Mouse (Mus musculus) MEL (cell line): ENCODE results near the gene Vdac1. TPM values are rescaled to one million over a fixed set of nuclear protein-coding genes. Genes with fewer than 3 reads are reported as not detected.

ENCODE experiments used
- DNase-seq: peaks from one replicate; pipeline ENCODE4 v3.0.0; 2011; ENCODE audit warnings: low read depth, low spot score
- H3K27ac ChIP-seq: 2 replicates; pipeline ENCODE4 v1.5.1; 2012; ENCODE audit warnings: low read depth, mild to moderate bottlenecking, control low read depth, low read length, moderate library complexity; ENCODE audit not compliant: control insufficient read depth
- H3K27me3 ChIP-seq, 2 experiments: fragments of 150-350 bp in 1 of 2; sonication (generic) in 1 of 2; 2 replicates each; pipeline ENCODE4 v1.6.1; 2012; ENCODE audit warnings: low read length in 2 of 2, mild to moderate bottlenecking in 2 of 2, improper control_type of control experiment in 1 of 2, moderate library complexity in 1 of 2; ENCODE audit not compliant: insufficient read depth in 2 of 2, control insufficient read depth in 1 of 2
- H3K36me3 ChIP-seq, 2 experiments: 2 replicates each; pipeline ENCODE4 v1.6.1; 2012 to 2014; ENCODE audit warnings: low read length in 2 of 2, improper control_type of control experiment in 1 of 2, inconsistent platforms in 1 of 2, mild to moderate bottlenecking in 1 of 2; ENCODE audit not compliant: insufficient read depth in 2 of 2, control insufficient read depth in 1 of 2
- H3K4me1 ChIP-seq, 2 experiments: fragments of 150-350 bp in 1 of 2; sonication (generic) in 1 of 2; 2 replicates each; pipeline ENCODE4 v1.6.1; 2012; ENCODE audit warnings: low read length in 2 of 2, improper control_type of control experiment in 1 of 2, mild to moderate bottlenecking in 1 of 2; ENCODE audit not compliant: insufficient read depth in 2 of 2, control insufficient read depth in 1 of 2
- H3K4me3 ChIP-seq, 2 experiments: fragments of 150-350 bp in 1 of 2; sonication (generic) in 1 of 2; 2 replicates each; pipeline ENCODE4 v1.5.1; 2012; ENCODE audit warnings: low read depth in 2 of 2, low read length in 2 of 2, mild to moderate bottlenecking in 2 of 2, moderate library complexity in 2 of 2, control low read depth in 1 of 2, improper control_type of control experiment in 1 of 2; ENCODE audit not compliant: control insufficient read depth in 1 of 2, insufficient read depth in 1 of 2
- H3K79me2 ChIP-seq: 2 replicates; pipeline ENCODE4 v1.6.1; 2012; ENCODE audit warnings: mild to moderate bottlenecking, low read length, moderate library complexity; ENCODE audit not compliant: control insufficient read depth, poor library complexity, insufficient read depth
- H3K9ac ChIP-seq: 2 replicates; pipeline ENCODE4 v1.6.1; 2012; ENCODE audit warnings: low read depth, mild to moderate bottlenecking, control low read depth, low read length, moderate library complexity; ENCODE audit not compliant: control insufficient read depth, poor library complexity, severe bottlenecking
- H3K9me3 ChIP-seq: fragments of 150-350 bp; sonication (generic); replicated peaks from 2 replicates; pipeline ENCODE4 v1.6.1; 2012; ENCODE audit warnings: mild to moderate bottlenecking, low read length, improper control_type of control experiment, moderate library complexity; ENCODE audit not compliant: insufficient read depth
- CHD1 ChIP-seq: IDR thresholded peaks from 2 replicates; pipeline ENCODE4 v1.6.1; 2012; ENCODE audit warnings: low read depth, mild to moderate bottlenecking, inconsistent platforms, low read length, improper control_type of control experiment
- CTCF ChIP-seq, 3 experiments: IDR thresholded peaks in 2 of 3; conservative IDR thresholded peaks in 1 of 3; 2 replicates each; pipeline ENCODE4 v1.5.1; 2011 to 2012; ENCODE audit warnings: low read length in 3 of 3, low read depth in 2 of 3, mild to moderate bottlenecking in 2 of 3, improper control_type of control experiment in 1 of 3, inconsistent platforms in 1 of 3, mixed read lengths in 1 of 3, moderate library complexity in 1 of 3; ENCODE audit not compliant: control insufficient read depth in 1 of 3, insufficient read depth in 1 of 3, poor library complexity in 1 of 3, severe bottlenecking in 1 of 3
- ETS1 ChIP-seq: IDR thresholded peaks from 2 replicates; pipeline ENCODE4 v1.6.1; 2012; ENCODE audit warnings: low read depth, mild to moderate bottlenecking, inconsistent platforms, low read length, improper control_type of control experiment, moderate library complexity
- GATA1 ChIP-seq: IDR thresholded peaks from 2 replicates; pipeline ENCODE4 v1.6.1; 2011; ENCODE audit warnings: low read depth, low read length, improper control_type of control experiment
- KAT2A ChIP-seq: conservative IDR thresholded peaks from 2 replicates; pipeline ENCODE4 v1.6.1; 2012; ENCODE audit warnings: low read depth, low read length, improper control_type of control experiment, inconsistent platforms
- MAFK ChIP-seq: IDR thresholded peaks from 2 replicates; pipeline ENCODE4 v1.6.1; 2011; ENCODE audit warnings: low read depth, mild to moderate bottlenecking, low read length, improper control_type of control experiment, borderline replicate concordance
- MAX ChIP-seq: IDR thresholded peaks from 2 replicates; pipeline ENCODE4 v1.6.1; 2011; ENCODE audit warnings: low read length, improper control_type of control experiment
- MAZ ChIP-seq: IDR thresholded peaks from 2 replicates; pipeline ENCODE4 v1.6.1; 2012; ENCODE audit warnings: low read depth, mild to moderate bottlenecking, inconsistent platforms, low read length, improper control_type of control experiment
- MXI1 ChIP-seq: IDR thresholded peaks from 2 replicates; pipeline ENCODE4 v1.6.1; 2011; ENCODE audit warnings: mild to moderate bottlenecking, low read depth, low read length, improper control_type of control experiment
- MYC ChIP-seq: IDR thresholded peaks from 2 replicates; pipeline ENCODE4 v1.6.1; 2011; ENCODE audit warnings: low read depth, mild to moderate bottlenecking, low read length, improper control_type of control experiment, moderate library complexity
- RCOR1 ChIP-seq: IDR thresholded peaks from 2 replicates; pipeline ENCODE4 v1.6.1; 2012; ENCODE audit warnings: low read depth, mild to moderate bottlenecking, inconsistent platforms, low read length, improper control_type of control experiment
- TAL1 ChIP-seq: IDR thresholded peaks from 2 replicates; pipeline ENCODE4 v1.6.1; 2012; ENCODE audit warnings: mild to moderate bottlenecking, inconsistent platforms, low read length, moderate library complexity, mixed read lengths
- USF1 ChIP-seq: IDR thresholded peaks from 2 replicates; pipeline ENCODE4 v1.6.1; 2014; ENCODE audit warnings: low read depth, mild to moderate bottlenecking, inconsistent platforms, low read length, improper control_type of control experiment, moderate library complexity
- ZMIZ1 ChIP-seq: IDR thresholded peaks from 2 replicates; pipeline ENCODE4 v1.6.1; 2012; ENCODE audit warnings: low read depth, mild to moderate bottlenecking, inconsistent platforms, low read length, improper control_type of control experiment, moderate library complexity
- polyA plus RNA-seq, 2 experiments: library from polyadenylated mRNA; stranded (reverse) in 1 of 2; unstranded in 1 of 2; fragments of >175 nt in 1 of 2; fragments of >200 nt in 1 of 2; gene quantifications; 2 replicates each; pipeline versions ENCODE4 v1.2.1 to v1.2.4; 2012; ENCODE audit warnings: low replicate concordance in 2 of 2, low read depth in 1 of 2; ENCODE audit not compliant: insufficient read length in 2 of 2, insufficient read depth in 1 of 2, missing spikeins in 1 of 2
- total RNA-seq: library from RNA; depleted of rRNA; stranded (reverse); fragments of 300-350 nt; gene quantifications from 2 replicates; pipeline ENCODE4 v1.2.3, GENCODE M21; 2012

The Vdac1 gene
- total and polyA plus RNA-seq, 3 experiments: 257 to 389 (median 381) TPM

DNA sequence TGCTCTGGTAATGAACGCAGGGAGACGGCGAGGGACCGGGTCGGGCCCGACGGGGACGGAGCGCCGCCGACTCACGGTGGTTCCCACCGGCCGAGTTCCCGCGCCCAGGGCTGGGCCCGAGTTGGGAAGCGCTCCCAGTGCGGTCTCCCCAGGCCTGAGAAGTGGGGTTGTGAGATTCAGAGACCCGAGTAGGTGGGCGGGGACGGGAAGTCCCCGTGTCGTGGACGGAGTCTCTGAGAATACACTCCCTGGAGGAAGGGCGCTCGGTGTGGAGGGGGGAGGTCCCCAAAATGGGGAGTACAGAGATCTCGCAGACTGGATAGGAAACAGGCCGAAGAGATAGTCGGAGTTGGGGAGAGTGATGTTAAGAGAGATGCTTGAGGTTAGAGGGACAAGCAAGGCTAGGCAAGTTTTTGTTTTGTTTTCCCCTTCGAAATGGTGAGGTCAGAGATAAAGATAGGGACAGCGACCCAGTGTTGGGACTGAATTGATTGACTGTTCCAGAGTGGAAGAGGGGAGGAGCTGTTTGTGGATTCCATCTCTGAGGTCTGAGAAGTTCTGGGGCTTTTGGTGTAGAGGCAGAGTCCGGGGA, 36.0 kb downstream of the Vdac1 start:
- peak overlapping the region; percentile 60 for H3K27ac ChIP-seq
- peak; percentile 25; the same call in 1 of the 2 replicates for TF ChIP-seq GATA1
- TF ChIP-seq USF1: no peak
- TF ChIP-seq MAX: peak; percentile 30; the same call in 1 of the 2 replicates
- 0 out of 2 replicates have a peak, but pooled peaks have one; percentile 3 for TF ChIP-seq RCOR1
- TF ChIP-seq ZMIZ1: no peak
- TF ChIP-seq KAT2A: 0 out of 2 replicates have a peak, but pooled peaks have one; percentile 5
- peak; percentile 61; the same call in 1 of the 2 replicates for TF ChIP-seq MAZ
- TF ChIP-seq CHD1: no peak
- TF ChIP-seq MXI1: peak; percentile 29
- 0 out of 2 replicates have a peak, but pooled peaks have one; percentile 1 for TF ChIP-seq MYC
- no peak for TF ChIP-seq ETS1
- TF ChIP-seq, all 39 proteins: peak for 7
- H3K36me3 ChIP-seq: peaks cover 0 to 10% of the 10 kb centered on the region in 2 experiments; a peak in 3 of 4 replicates
- H3K9me3 ChIP-seq: no peaks in the 10 kb centered on the region
- H3K79me2 ChIP-seq: peaks cover 39% of the 10 kb centered on the region
- H3K9ac ChIP-seq: peak overlapping the region; percentile 94
- peaks cover 0 to 3% of the 10 kb centered on the region in 2 experiments; a peak in 2 of 4 replicates for H3K4me1 ChIP-seq
- H3K27me3 ChIP-seq: no peaks in the 10 kb centered on the region
- peak overlapping the region; percentile 81 to 90 for H3K4me3 ChIP-seq
- DNase-seq: peak; percentile 72

DNA sequence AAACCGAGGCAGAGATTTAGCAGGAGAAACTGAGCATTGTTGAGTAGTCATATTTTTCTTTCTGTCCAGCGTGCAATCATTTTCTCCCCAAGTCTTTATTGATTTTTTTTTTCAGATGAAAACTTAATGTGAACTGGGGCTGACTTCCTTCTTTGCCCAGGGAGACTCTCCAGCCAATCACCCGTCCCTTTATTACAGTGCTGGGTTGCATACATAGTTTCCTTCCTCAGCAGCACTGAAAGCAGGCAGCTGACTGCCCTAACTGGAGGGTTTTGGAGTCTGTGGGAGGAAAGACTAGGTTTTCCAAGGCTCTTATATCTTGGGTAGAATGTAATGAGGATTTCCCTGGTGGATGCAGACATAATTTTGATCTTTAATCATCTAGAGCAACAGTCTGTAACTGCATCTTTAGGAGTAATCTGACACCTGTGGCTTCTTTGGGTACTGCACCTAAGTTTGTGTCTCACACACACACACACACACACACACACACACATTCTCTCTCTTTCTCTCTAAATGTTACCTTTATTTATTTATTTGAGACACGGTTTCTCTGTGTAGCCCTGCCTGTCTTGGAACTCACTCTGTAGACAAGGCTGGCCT, 36.8 kb downstream of the Vdac1 start:
- Histone ChIP-seq H3K9me3 (no peaks in the 10 kb centered on the region), H3K27me3 (no peaks in the 10 kb centered on the region), H3K9ac (no peak overlapping the region), H3K79me2 (peaks cover 41% of the 10 kb centered on the region), H3K4me3 (peak overlapping the region; percentile 81 to 90; a peak in 3 of 4 replicates), H3K36me3 (peaks cover 0 to 10% of the 10 kb centered on the region in 2 experiments; a peak in 3 of 4 replicates), H3K4me1 (peaks cover 0 to 3% of the 10 kb centered on the region in 2 experiments; a peak in 2 of 4 replicates)
- TF ChIP-seq MAFK: no peak
- no peak for TF ChIP-seq TAL1
- TF ChIP-seq CTCF (IDR thresholded peaks at IDR 0.05 in 2 of 3, conservative IDR thresholded peaks at IDR 0.05 in 1 of 3; ENCODE audit: control insufficient read depth in 1 of 3, insufficient read depth in 1 of 3, low read depth in 2 of 3, low read length in 3 of 3, poor library complexity in 1 of 3, severe bottlenecking in 1 of 3): peak in 2 of 3 experiments; percentile 13 to 33; a peak in 3 of 6 replicates
- TF ChIP-seq, all 39 proteins: peak for 1
- DNase-seq: peak; percentile 53
- no peak overlapping the region for H3K27ac ChIP-seq
